Mouse (Mus musculus): ENCODE measurements around the gene Ccdc57. TPM values are rescaled to one million over a fixed set of nuclear protein-coding genes. Genes with fewer than 3 reads are reported as not detected.

Gene Ccdc57
- polyA plus RNA-seq, 1 experiment from 2014 or later = 8.8 TPM

DNA sequence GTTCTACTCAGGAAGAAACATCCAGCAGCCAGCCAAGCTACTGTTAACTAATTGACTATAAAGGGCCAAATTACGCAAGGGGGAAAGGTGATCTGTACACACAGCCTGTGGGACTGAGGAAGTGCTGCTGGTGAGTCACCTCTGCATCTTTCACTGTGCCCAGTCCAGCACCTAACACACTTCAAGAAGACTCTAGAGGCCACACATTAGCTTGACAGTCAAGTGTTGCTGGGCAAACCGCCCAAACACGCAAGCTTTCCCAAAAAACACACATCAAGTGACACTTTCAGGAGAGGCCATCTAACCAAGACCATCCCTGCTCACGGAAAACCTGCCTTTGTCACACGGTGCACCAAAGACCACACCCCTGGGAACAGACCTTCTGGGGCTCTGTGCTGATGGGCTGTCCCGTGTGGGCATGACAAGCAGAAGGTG lies 34.5 kb downstream of the Ccdc57 start:
- ATAC-seq = no peak
- Histone ChIP-seq H3K4me2 (ENCODE audit: low read length) (no peak overlapping the region), H3K4me3 (replicated peaks; ENCODE audit: low read length) (no peak overlapping the region), H3K27ac (ENCODE audit: low read length) (no peak overlapping the region), H3K27me3 (replicated peaks; ENCODE audit: control insufficient read depth, insufficient read depth, low read length) (no peaks in the 10 kb centered on the region), H3K9me3 (ENCODE audit: control insufficient read depth, low read length) (no peaks in the 10 kb centered on the region), H3K9ac (replicated peaks; ENCODE audit: low read depth, low read length) (no peak overlapping the region), H3K4me1 (replicated peaks; ENCODE audit: control insufficient read depth, insufficient read depth, low read length) (no peaks in the 10 kb centered on the region), H3K36me3 (ENCODE audit: control insufficient read depth, insufficient read depth) (peaks cover 11% of the 10 kb centered on the region; the same call in 1 of the 2 replicates)
- WGBS = 92% methylated on average over 6 of the region's 6 CpGs

DNA sequence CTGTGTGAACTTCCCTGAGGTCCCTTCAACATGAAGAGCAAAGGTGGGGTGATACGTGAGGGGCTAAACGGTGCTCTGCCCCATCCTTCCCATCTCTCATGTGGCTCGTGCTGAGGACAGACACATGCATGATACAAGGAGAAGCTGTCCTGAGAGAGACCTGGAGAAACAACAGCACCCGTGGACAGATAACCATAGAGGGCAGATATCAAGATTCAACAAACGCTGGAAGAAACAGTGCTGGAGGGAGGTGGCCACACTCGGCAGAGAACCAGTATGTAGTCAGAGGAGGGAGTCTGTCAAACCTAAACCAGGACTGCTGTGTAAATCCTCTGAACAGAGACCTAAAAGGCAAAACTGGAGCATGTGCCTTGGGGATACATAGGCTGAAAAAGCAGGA lies 37.2 kb downstream of the Ccdc57 start:
- Histone ChIP-seq H3K36me3 (ENCODE audit: control insufficient read depth, insufficient read depth) (peaks cover 11% of the 10 kb centered on the region; the same call in 1 of the 2 replicates), H3K4me1 (replicated peaks; ENCODE audit: control insufficient read depth, insufficient read depth, low read length) (no peaks in the 10 kb centered on the region), H3K4me2 (ENCODE audit: low read length) (no peak overlapping the region), H3K27ac (ENCODE audit: low read length) (no peak overlapping the region), H3K4me3 (replicated peaks; ENCODE audit: low read length) (no peak overlapping the region), H3K9me3 (ENCODE audit: control insufficient read depth, low read length) (no peaks in the 10 kb centered on the region), H3K9ac (replicated peaks; ENCODE audit: low read depth, low read length) (no peak overlapping the region), H3K27me3 (replicated peaks; ENCODE audit: control insufficient read depth, insufficient read depth, low read length) (no peaks in the 10 kb centered on the region)
- 96% methylated on average over 6 of the region's 6 CpGs for WGBS
- no peak for ATAC-seq

DNA sequence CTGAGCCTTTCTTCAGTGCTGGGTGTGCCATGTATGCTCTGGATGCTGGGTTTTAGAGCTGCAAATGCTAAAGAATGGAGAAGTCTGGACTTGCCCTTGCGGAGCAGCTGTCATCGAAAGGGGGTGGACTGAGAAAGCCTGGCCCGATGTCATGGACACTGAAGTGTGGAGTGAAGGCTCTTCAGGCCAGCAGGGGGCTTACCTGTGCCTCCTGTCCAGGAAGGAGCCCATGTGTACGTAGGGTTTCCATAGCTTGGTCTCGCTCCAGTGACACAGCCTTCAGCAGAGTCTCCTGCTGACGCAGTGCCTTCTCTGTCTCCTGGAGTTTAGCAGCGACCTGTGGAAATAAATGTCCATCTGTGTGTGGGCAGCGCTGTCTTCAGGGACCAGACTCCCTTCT lies 38.3 kb downstream of the Ccdc57 start:
- H3K4me2 ChIP-seq (ENCODE audit: low read length) = no peak overlapping the region
- no peaks in the 10 kb centered on the region for H3K9me3 ChIP-seq (ENCODE audit: control insufficient read depth, low read length)
- ATAC-seq = no peak
- no peak overlapping the region for H3K9ac ChIP-seq (replicated peaks; ENCODE audit: low read depth, low read length)
- WGBS = 90% methylated on average over 8 of the region's 8 CpGs
- no peaks in the 10 kb centered on the region for H3K27me3 ChIP-seq (replicated peaks; ENCODE audit: control insufficient read depth, insufficient read depth, low read length)
- peaks cover 11% of the 10 kb centered on the region; the same call in 1 of the 2 replicates for H3K36me3 ChIP-seq (ENCODE audit: control insufficient read depth, insufficient read depth)
- no peaks in the 10 kb centered on the region for H3K4me1 ChIP-seq (replicated peaks; ENCODE audit: control insufficient read depth, insufficient read depth, low read length)
- no peak overlapping the region for H3K27ac ChIP-seq (ENCODE audit: low read length)
- H3K4me3 ChIP-seq (replicated peaks; ENCODE audit: low read length) = no peak overlapping the region

DNA sequence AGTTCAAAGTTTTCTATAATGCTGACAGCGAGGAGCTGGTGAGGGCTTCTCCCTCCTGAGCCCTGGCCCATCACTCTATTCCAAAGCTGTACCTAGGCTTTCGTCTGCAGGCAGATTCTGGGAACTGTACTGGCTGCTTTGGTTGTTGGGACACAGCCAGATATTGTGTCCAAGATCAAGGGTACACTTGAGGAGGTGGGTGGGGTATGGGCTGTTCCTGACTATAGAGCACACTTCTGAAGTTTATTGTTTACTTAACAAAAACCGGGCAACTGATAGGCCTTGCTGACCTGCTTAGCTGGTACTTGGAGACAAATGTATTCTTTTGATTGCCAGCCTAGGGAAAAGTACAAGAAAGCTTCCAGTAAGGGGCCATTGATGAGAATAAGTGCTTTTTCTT lies 43.5 kb downstream of the Ccdc57 start:
- Histone ChIP-seq H3K27me3 (replicated peaks; ENCODE audit: control insufficient read depth, insufficient read depth, low read length) (no peaks in the 10 kb centered on the region), H3K27ac (ENCODE audit: low read length) (no peak overlapping the region), H3K4me2 (ENCODE audit: low read length) (no peak overlapping the region), H3K9me3 (ENCODE audit: control insufficient read depth, low read length) (no peaks in the 10 kb centered on the region), H3K36me3 (ENCODE audit: control insufficient read depth, insufficient read depth) (peaks cover 5% of the 10 kb centered on the region; the same call in 1 of the 2 replicates), H3K4me3 (replicated peaks; ENCODE audit: low read length) (no peak overlapping the region), H3K4me1 (replicated peaks; ENCODE audit: control insufficient read depth, insufficient read depth, low read length) (no peaks in the 10 kb centered on the region), H3K9ac (replicated peaks; ENCODE audit: low read depth, low read length) (no peak overlapping the region)
- 68% methylated on average over 3 of the region's 3 CpGs for whole genome bisulfite sequencing
- ATAC-seq = no peak

DNA sequence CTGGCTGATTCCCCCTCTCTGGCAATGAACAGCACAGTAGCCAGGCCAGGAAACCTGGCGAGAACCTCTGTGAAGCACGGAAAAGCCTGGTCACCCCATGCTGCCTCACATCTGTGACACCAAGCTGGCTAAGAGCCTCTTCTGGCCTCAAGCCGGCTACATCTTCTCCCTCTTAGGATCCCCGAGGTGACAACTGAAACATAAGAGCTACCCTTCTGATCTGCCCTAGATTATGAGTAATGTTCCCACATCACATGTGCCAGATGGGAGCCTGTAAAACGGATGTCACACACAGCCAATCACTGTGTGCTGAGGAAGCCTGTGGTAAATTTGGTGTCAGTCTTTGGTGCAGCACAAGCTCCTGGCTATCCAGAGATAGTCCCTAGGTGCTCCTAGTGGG lies 44.0 kb downstream of the Ccdc57 start:
- Histone ChIP-seq H3K36me3 (ENCODE audit: control insufficient read depth, insufficient read depth) (peaks cover 10% of the 10 kb centered on the region; the same call in 1 of the 2 replicates), H3K4me1 (replicated peaks; ENCODE audit: control insufficient read depth, insufficient read depth, low read length) (no peaks in the 10 kb centered on the region), H3K27ac (ENCODE audit: low read length) (no peak overlapping the region), H3K9me3 (ENCODE audit: control insufficient read depth, low read length) (no peaks in the 10 kb centered on the region), H3K9ac (replicated peaks; ENCODE audit: low read depth, low read length) (no peak overlapping the region), H3K4me2 (ENCODE audit: low read length) (no peak overlapping the region), H3K4me3 (replicated peaks; ENCODE audit: low read length) (no peak overlapping the region), H3K27me3 (replicated peaks; ENCODE audit: control insufficient read depth, insufficient read depth, low read length) (no peaks in the 10 kb centered on the region)
- no peak for ATAC-seq
- 92% methylated on average over 5 of the region's 5 CpGs for WGBS

DNA sequence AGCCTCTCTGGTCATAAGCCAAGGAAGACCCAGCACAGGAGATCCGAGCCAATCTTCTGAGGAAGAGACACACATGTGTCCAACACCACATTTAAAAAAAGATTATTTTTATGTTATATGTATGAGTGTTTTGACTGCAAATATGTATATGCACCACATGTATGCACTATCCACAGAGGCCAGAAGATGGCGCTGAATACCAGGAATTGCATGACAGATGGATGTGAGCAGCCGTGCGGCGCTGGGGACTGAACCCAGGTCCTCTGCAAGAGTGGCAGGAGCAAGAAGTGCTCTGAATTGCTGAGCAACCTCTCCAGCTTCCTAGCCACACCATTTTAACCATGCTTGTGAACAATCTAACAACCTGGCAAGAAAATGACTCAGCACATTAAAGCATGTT lies 45.2 kb downstream of the Ccdc57 start:
- Histone ChIP-seq H3K27ac (ENCODE audit: low read length) (no peak overlapping the region), H3K4me1 (replicated peaks; ENCODE audit: control insufficient read depth, insufficient read depth, low read length) (no peaks in the 10 kb centered on the region), H3K36me3 (ENCODE audit: control insufficient read depth, insufficient read depth) (peaks cover 10% of the 10 kb centered on the region; the same call in 1 of the 2 replicates), H3K9me3 (ENCODE audit: control insufficient read depth, low read length) (no peaks in the 10 kb centered on the region), H3K27me3 (replicated peaks; ENCODE audit: control insufficient read depth, insufficient read depth, low read length) (no peaks in the 10 kb centered on the region), H3K4me3 (replicated peaks; ENCODE audit: low read length) (no peak overlapping the region), H3K4me2 (ENCODE audit: low read length) (no peak overlapping the region), H3K9ac (replicated peaks; ENCODE audit: low read depth, low read length) (no peak overlapping the region)
- no peak for ATAC-seq
- WGBS = 93% methylated on average over 5 of the region's 5 CpGs

DNA sequence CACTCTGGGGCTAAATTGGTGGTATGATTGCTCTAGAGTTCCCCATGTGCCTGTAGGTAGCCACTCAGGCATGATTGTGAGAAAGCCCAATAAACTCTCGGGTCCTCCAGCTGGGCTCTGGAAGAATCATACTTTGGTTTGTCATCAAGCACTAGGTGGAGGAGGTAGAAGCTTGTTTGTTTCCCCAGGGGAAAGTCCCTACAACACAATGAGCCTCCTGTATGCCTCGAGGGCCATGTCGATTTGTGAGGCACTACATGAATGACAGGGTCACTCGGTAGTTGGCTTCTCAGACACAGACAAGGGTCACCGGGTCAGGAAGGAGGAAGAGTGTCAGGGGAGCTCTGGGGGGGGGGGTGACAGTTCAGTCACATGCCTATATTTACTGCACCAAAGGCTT lies 46.2 kb downstream of the Ccdc57 start:
- no peak for ATAC-seq
- 77% methylated on average over 5 of the region's 5 CpGs for WGBS

DNA sequence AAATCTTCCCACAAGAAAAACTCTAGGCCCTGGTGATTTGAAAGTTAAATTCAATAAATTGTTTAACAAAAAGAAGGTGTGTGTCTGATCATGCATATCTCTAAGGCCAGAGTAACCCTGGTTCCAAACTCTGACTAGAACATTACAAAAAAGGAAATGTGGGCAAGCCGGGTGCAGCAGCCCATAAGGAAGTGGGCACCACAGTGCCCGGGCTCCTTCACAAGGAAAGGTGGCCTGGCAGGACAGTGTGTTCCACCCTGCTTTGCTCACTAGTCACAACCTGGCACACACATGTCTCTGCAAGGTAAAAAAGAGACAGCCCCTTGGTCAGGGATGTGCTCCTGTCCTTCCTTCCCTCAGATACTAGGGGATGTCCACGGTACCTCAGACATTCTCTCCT lies 49.1 kb downstream of the Ccdc57 start:
- Histone ChIP-seq H3K4me2 (ENCODE audit: low read length) (no peak overlapping the region), H3K27me3 (replicated peaks; ENCODE audit: control insufficient read depth, insufficient read depth, low read length) (no peaks in the 10 kb centered on the region), H3K4me1 (replicated peaks; ENCODE audit: control insufficient read depth, insufficient read depth, low read length) (no peaks in the 10 kb centered on the region), H3K9me3 (ENCODE audit: control insufficient read depth, low read length) (no peaks in the 10 kb centered on the region), H3K4me3 (replicated peaks; ENCODE audit: low read length) (no peak overlapping the region), H3K36me3 (ENCODE audit: control insufficient read depth, insufficient read depth) (peaks cover 10% of the 10 kb centered on the region; the same call in 1 of the 2 replicates), H3K27ac (ENCODE audit: low read length) (no peak overlapping the region), H3K9ac (replicated peaks; ENCODE audit: low read depth, low read length) (no peak overlapping the region)
- WGBS = 95% methylated on average over 3 of the region's 3 CpGs
- ATAC-seq = no peak

More for the DNA sequence above, 46.2 kb downstream of the Ccdc57 start:
- H3K9ac ChIP-seq (replicated peaks; ENCODE audit: low read depth, low read length) = no peak overlapping the region
- no peaks in the 10 kb centered on the region for H3K4me1 ChIP-seq (replicated peaks; ENCODE audit: control insufficient read depth, insufficient read depth, low read length)
- H3K4me3 ChIP-seq (replicated peaks; ENCODE audit: low read length) = no peak overlapping the region
- H3K4me2 ChIP-seq (ENCODE audit: low read length) = no peak overlapping the region
- no peak overlapping the region for H3K27ac ChIP-seq (ENCODE audit: low read length)
- no peaks in the 10 kb centered on the region for H3K27me3 ChIP-seq (replicated peaks; ENCODE audit: control insufficient read depth, insufficient read depth, low read length)
- H3K9me3 ChIP-seq (ENCODE audit: control insufficient read depth, low read length) = no peaks in the 10 kb centered on the region
- H3K36me3 ChIP-seq (ENCODE audit: control insufficient read depth, insufficient read depth) = peaks cover 10% of the 10 kb centered on the region; the same call in 1 of the 2 replicates

DNA sequence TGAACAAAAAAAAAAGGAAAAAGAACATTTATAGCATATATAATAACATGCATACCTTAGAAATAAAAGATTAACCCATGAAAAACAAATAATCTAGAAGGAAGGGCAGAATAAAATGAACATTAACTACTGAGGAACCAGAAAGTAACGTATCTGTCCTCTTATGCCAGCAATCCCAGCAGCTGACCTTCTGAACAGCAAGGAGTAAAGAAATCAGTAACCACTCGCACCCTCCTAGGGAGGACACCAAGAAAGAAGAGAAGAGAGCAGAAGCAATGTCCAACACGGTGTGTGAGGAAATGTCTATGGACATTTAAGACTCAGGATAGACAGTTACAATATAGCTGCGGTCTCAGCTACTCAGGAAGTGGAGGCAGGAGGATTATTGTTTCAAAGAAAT lies 49.7 kb downstream of the Ccdc57 start:
- WGBS = 93% methylated on average over 4 of the region's 4 CpGs
- H3K4me3 ChIP-seq (replicated peaks; ENCODE audit: low read length) = no peak overlapping the region
- peaks cover 8% of the 10 kb centered on the region; the same call in 1 of the 2 replicates for H3K36me3 ChIP-seq (ENCODE audit: control insufficient read depth, insufficient read depth)
- ATAC-seq = no peak
- no peaks in the 10 kb centered on the region for H3K4me1 ChIP-seq (replicated peaks; ENCODE audit: control insufficient read depth, insufficient read depth, low read length)
- H3K9ac ChIP-seq (replicated peaks; ENCODE audit: low read depth, low read length) = no peak overlapping the region
- H3K27me3 ChIP-seq (replicated peaks; ENCODE audit: control insufficient read depth, insufficient read depth, low read length) = no peaks in the 10 kb centered on the region
- H3K9me3 ChIP-seq (ENCODE audit: control insufficient read depth, low read length) = no peaks in the 10 kb centered on the region
- H3K27ac ChIP-seq (ENCODE audit: low read length) = no peak overlapping the region
- H3K4me2 ChIP-seq (ENCODE audit: low read length) = no peak overlapping the region

DNA sequence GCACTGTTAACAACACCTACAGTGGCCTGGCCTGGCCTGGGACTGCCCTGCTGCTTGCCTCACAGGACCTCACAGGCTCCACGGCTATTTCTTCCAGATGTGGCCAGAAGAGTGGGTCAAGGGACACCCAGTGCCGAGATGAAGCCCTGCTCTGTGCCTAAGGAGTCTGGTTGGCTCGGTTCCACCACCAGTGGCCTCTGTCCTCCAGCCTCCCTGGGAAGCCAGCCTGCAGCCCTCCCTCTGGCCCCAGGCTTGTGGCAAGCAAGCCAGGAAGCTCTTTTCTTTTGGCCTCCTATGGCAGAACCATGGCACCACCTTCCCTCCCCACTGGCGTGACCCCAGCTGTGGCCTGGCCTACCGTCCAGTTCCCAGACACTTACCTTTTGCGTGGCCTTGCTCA lies 59.5 kb downstream of the Ccdc57 start:
- no peak overlapping the region for H3K4me2 ChIP-seq (ENCODE audit: low read length)
- no peaks in the 10 kb centered on the region for H3K4me1 ChIP-seq (replicated peaks; ENCODE audit: control insufficient read depth, insufficient read depth, low read length)
- ATAC-seq = no peak
- no peaks in the 10 kb centered on the region for H3K27me3 ChIP-seq (replicated peaks; ENCODE audit: control insufficient read depth, insufficient read depth, low read length)
- H3K27ac ChIP-seq (ENCODE audit: low read length) = no peak overlapping the region
- H3K4me3 ChIP-seq (replicated peaks; ENCODE audit: low read length) = no peak overlapping the region
- H3K9ac ChIP-seq (replicated peaks; ENCODE audit: low read depth, low read length) = no peak overlapping the region
- 75% methylated on average over 6 of the region's 6 CpGs for WGBS
- no peaks in the 10 kb centered on the region for H3K36me3 ChIP-seq (ENCODE audit: control insufficient read depth, insufficient read depth)
- no peaks in the 10 kb centered on the region for H3K9me3 ChIP-seq (ENCODE audit: control insufficient read depth, low read length)
